Mouse (Mus musculus) neural tube, postnatal 0 days (tissue): ENCODE data around the gene Amd2. TPM values are rescaled to one million over a fixed set of nuclear protein-coding genes. Genes with fewer than 3 reads are reported as not detected.

Experiments
- polyA plus RNA-seq: library from polyadenylated mRNA; unstranded; fragments of >200 nt; fragmentation: Nextera tagmentation; extraction: Ambion mirVana; gene quantifications from 2 replicates; pipeline ENCODE4 v1.2.1, GENCODE M21; 2015

The Amd2 gene
- 2.6 and 3.3 TPM in 2 replicates for polyA plus RNA-seq

GRCm38 (mm10) chr10:35711792-35712191 is at the start of gene Amd2:
Gene Amd2 (minus strand): TSS chr10:35711892.

